Mouse (Mus musculus) CH12.LX (cell line): ENCODE data around the gene Zic4. TPM values are rescaled to one million over a fixed set of nuclear protein-coding genes. Genes with fewer than 3 reads are reported as not detected.

ENCODE experiments used
- DNase-seq: peaks from one replicate; pipeline ENCODE4 v3.0.0-alpha.2; 2013; ENCODE audit errors: extremely low read depth
- H3K27ac ChIP-seq: 2 replicates; pipeline ENCODE4 v1.5.1; 2012; ENCODE audit warnings: low read depth, mild to moderate bottlenecking, control low read depth, moderate library complexity; ENCODE audit not compliant: insufficient read depth
- H3K27me3 ChIP-seq: replicated peaks from 2 replicates; pipeline ENCODE3; 2012; ENCODE audit warnings: inconsistent platforms
- H3K36me3 ChIP-seq, 2 experiments: replicated peaks in 1 of 2; 2 replicates each; pipeline versions ENCODE3 to v1.6.1; 2012; ENCODE audit warnings: inconsistent platforms in 1 of 2, low read length in 1 of 2, mild to moderate bottlenecking in 1 of 2, mixed read lengths in 1 of 2, moderate library complexity in 1 of 2; ENCODE audit not compliant: control insufficient read depth in 1 of 2, insufficient read depth in 1 of 2
- H3K4me1 ChIP-seq, 2 experiments: 2 replicates each; pipeline ENCODE4 v1.6.1; 2012; ENCODE audit warnings: inconsistent platforms in 1 of 2, moderate library complexity in 1 of 2; ENCODE audit not compliant: insufficient read depth in 2 of 2, control insufficient read depth in 1 of 2
- H3K4me2 ChIP-seq: 2 replicates; pipeline ENCODE4 v1.6.1; 2012; ENCODE audit warnings: low read depth, mild to moderate bottlenecking, control low read depth; ENCODE audit not compliant: poor library complexity, insufficient read depth, severe bottlenecking
- H3K4me3 ChIP-seq, 3 experiments: fragments of 150-350 bp in 1 of 3; sonication (generic) in 1 of 3; replicated peaks in 1 of 3; 2 replicates each; pipeline versions ENCODE3 to v1.5.1; 2011 to 2012; ENCODE audit warnings: low read depth in 2 of 3, low read length in 2 of 3, mild to moderate bottlenecking in 2 of 3, moderate library complexity in 2 of 3, control low read depth in 1 of 3, improper control_type of control experiment in 1 of 3, inconsistent platforms in 1 of 3, mixed read lengths in 1 of 3; ENCODE audit not compliant: poor library complexity in 1 of 3
- H3K79me2 ChIP-seq: replicated peaks from 2 replicates; pipeline ENCODE4 v1.6.1; 2012; ENCODE audit warnings: mild to moderate bottlenecking, moderate library complexity; ENCODE audit not compliant: control insufficient read depth, poor library complexity, insufficient read depth, severe bottlenecking; ENCODE audit errors: extremely low read depth
- H3K9ac ChIP-seq: 2 replicates; pipeline ENCODE4 v1.6.1; 2012; ENCODE audit warnings: low read depth, mild to moderate bottlenecking, control low read depth, moderate library complexity; ENCODE audit not compliant: insufficient read depth
- H3K9me3 ChIP-seq: replicated peaks from 2 replicates; pipeline ENCODE3; 2012; ENCODE audit warnings: low read length, inconsistent platforms, mixed read lengths
- BHLHE40 ChIP-seq: IDR thresholded peaks from 2 replicates; pipeline ENCODE4 v1.6.1; 2011; ENCODE audit warnings: mild to moderate bottlenecking, low read depth, low read length, improper control_type of control experiment
- CHD2 ChIP-seq: IDR thresholded peaks from 2 replicates; pipeline ENCODE4 v1.6.1; 2011; ENCODE audit warnings: low read length, improper control_type of control experiment
- EP300 ChIP-seq: IDR thresholded peaks from 2 replicates; pipeline ENCODE4 v1.6.1; 2011; ENCODE audit warnings: low read length, improper control_type of control experiment
- GABPA ChIP-seq: IDR thresholded peaks from 2 replicates; pipeline ENCODE4 v1.6.1; 2012; ENCODE audit warnings: low read depth, low read length, improper control_type of control experiment, inconsistent platforms; ENCODE audit not compliant: insufficient replicate concordance
- HCFC1 ChIP-seq: IDR thresholded peaks from 2 replicates; pipeline ENCODE4 v1.6.1; 2012; ENCODE audit warnings: low read depth, mild to moderate bottlenecking, inconsistent platforms, low read length, improper control_type of control experiment
- JUN ChIP-seq: IDR thresholded peaks from 2 replicates; pipeline ENCODE4 v1.6.1; 2011; ENCODE audit warnings: low read depth, mild to moderate bottlenecking, low read length, improper control_type of control experiment, moderate library complexity; ENCODE audit not compliant: insufficient read depth
- JUND ChIP-seq: conservative IDR thresholded peaks from 2 replicates; pipeline ENCODE4 v1.6.1; 2011; ENCODE audit warnings: low read depth, low read length, improper control_type of control experiment
- MAFK ChIP-seq: IDR thresholded peaks from 2 replicates; pipeline ENCODE4 v1.6.1; 2011; ENCODE audit warnings: low read length, improper control_type of control experiment; ENCODE audit not compliant: insufficient replicate concordance
- MAX ChIP-seq: IDR thresholded peaks from 2 replicates; pipeline ENCODE4 v1.6.1; 2011; ENCODE audit warnings: low read length, improper control_type of control experiment
- MAZ ChIP-seq: IDR thresholded peaks from 2 replicates; pipeline ENCODE4 v1.6.1; 2012; ENCODE audit warnings: low read depth, mild to moderate bottlenecking, inconsistent platforms, low read length, improper control_type of control experiment, moderate library complexity
- MXI1 ChIP-seq: IDR thresholded peaks from 2 replicates; pipeline ENCODE4 v1.6.1; 2011; ENCODE audit warnings: mild to moderate bottlenecking, low read depth, low read length, improper control_type of control experiment
- MYC ChIP-seq: IDR thresholded peaks from 2 replicates; pipeline ENCODE4 v1.6.1; 2011; ENCODE audit warnings: low read depth, mild to moderate bottlenecking, improper control_type of control experiment, low read length
- NELFE ChIP-seq: IDR thresholded peaks from 2 replicates; pipeline ENCODE4 v1.6.1; 2011; ENCODE audit warnings: low read depth, low read length, improper control_type of control experiment
- NRF1 ChIP-seq: IDR thresholded peaks from 2 replicates; pipeline ENCODE4 v1.6.1; 2014; ENCODE audit warnings: low read depth, mild to moderate bottlenecking, inconsistent platforms, low read length, improper control_type of control experiment, moderate library complexity
- PAX5 ChIP-seq: IDR thresholded peaks from 2 replicates; pipeline ENCODE4 v1.6.1; 2012; ENCODE audit warnings: low read length, inconsistent platforms, mixed read lengths
- POLR2A ChIP-seq: IDR thresholded peaks from 2 replicates; pipeline ENCODE4 v1.6.1; 2011; ENCODE audit warnings: low read depth, mild to moderate bottlenecking, improper control_type of control experiment, low read length
- RAD21 ChIP-seq: IDR thresholded peaks from 2 replicates; pipeline ENCODE4 v1.6.1; 2011; ENCODE audit warnings: low read depth, mild to moderate bottlenecking, low read length, improper control_type of control experiment, moderate library complexity
- RCOR1 ChIP-seq: conservative IDR thresholded peaks from 2 replicates; pipeline ENCODE4 v1.6.1; 2012; ENCODE audit warnings: low read depth, mild to moderate bottlenecking, inconsistent platforms, low read length, improper control_type of control experiment
- SIN3A ChIP-seq: IDR thresholded peaks from 2 replicates; pipeline ENCODE4 v1.6.1; 2012; ENCODE audit warnings: low read length, improper control_type of control experiment, inconsistent platforms
- UBTF ChIP-seq: IDR thresholded peaks from 2 replicates; pipeline ENCODE4 v1.6.1; 2012; ENCODE audit warnings: low read depth, mild to moderate bottlenecking, inconsistent platforms, low read length, improper control_type of control experiment, moderate library complexity
- USF1 ChIP-seq: IDR thresholded peaks from 2 replicates; pipeline ENCODE4 v1.6.1; 2014; ENCODE audit warnings: low read depth, mild to moderate bottlenecking, inconsistent platforms, low read length, improper control_type of control experiment
- USF2 ChIP-seq: conservative IDR thresholded peaks from 2 replicates; pipeline ENCODE4 v1.6.1; 2011; ENCODE audit warnings: low read depth, low read length, improper control_type of control experiment
- ZMIZ1 ChIP-seq: IDR thresholded peaks from 2 replicates; pipeline ENCODE4 v1.6.1; 2012; ENCODE audit warnings: low read depth, mild to moderate bottlenecking, inconsistent platforms, low read length, improper control_type of control experiment
- ZNF384 ChIP-seq: IDR thresholded peaks from 2 replicates; pipeline ENCODE4 v1.6.1; 2012; ENCODE audit warnings: low read depth, low read length, improper control_type of control experiment, inconsistent platforms
- dilution Hi-C: fragments of 300-500 bp; cut with MboI; formaldehyde crosslinking; loops from 2 replicates; pipeline ENCODE4 v1.14.3; 2020; ENCODE audit warnings: low sequenced_read_pairs; ENCODE audit not compliant: extremely low pct_unique_long_range_greater_than_20kb, extremely low pct_ligation_motif_present
- in situ Hi-C: fragments of 300-500 bp; cut with MboI; formaldehyde crosslinking; loops from 3 replicates; pipeline ENCODE4 v1.14.3; 2019; ENCODE audit warnings: low sequenced_read_pairs, low pct_ligation_motif_present, low pct_unique_long_range_greater_than_20kb, mixed read lengths
- polyA plus RNA-seq: library from polyadenylated mRNA; unstranded; fragments of >175 nt; gene quantifications from 2 replicates; pipeline ENCODE4 v1.2.1, GENCODE M21; 2012; ENCODE audit warnings: low read depth; ENCODE audit not compliant: insufficient read length
- total RNA-seq, 2 experiments: library from RNA; depleted of rRNA; stranded (reverse); fragments of 300-350 nt in 1 of 2; fragments of >200 nt in 1 of 2; gene quantifications; 2 replicates each; pipeline ENCODE4 v1.2.3; 2012 to 2014

Gene Zic4
- total and polyA plus RNA-seq, 3 experiments: not detected

DNA sequence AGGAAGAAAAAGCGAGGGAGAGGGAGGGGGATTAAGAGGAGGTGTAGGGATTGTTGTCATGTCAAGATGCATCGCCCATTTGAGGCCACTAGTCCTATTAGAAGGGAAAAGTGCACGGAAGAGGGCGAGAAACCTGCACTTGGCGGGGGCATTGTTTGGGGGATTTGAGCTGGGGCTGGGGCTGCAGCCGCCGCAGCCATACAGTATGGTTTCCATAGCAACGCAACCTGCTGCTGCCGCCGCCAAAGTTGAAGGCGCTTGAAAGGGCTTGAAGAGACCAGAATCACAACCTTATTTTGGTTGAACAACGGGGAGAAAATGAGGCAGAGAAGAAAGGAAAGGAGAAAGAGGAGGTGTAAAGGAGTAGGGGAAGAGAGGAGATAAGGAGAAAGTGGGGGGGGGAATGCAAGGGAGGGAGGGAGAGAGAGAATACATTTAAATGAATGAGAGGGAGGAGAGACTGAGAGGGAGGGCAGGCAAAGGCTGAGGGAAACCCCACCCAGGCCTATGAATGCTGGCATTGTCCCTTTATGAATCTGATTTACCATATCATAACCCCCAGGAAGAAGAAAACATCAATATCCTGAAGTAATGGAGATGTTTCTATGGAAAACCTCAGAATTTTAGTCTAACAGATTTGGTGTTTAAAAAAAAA is 51.9 kb downstream of the Zic4 start:
- no peaks in the 10 kb centered on the region for H3K36me3 ChIP-seq
- H3K9ac ChIP-seq: no peak overlapping the region
- no peak for DNase-seq
- no peaks in the 10 kb centered on the region for H3K4me1 ChIP-seq
- TF ChIP-seq CHD2 (no peak), USF1 (no peak), MXI1 (no peak), JUND (no peak), MAFK (no peak), MAX (no peak), ZNF384 (no peak), GABPA (no peak), NELFE (no peak), SIN3A (no peak), USF2 (no peak), JUN (no peak), RAD21 (no peak), ZMIZ1 (no peak), EP300 (no peak), MYC (no peak), PAX5 (no peak)
- no peak overlapping the region for H3K4me2 ChIP-seq
- H3K9me3 ChIP-seq: peaks cover 32% of the 10 kb centered on the region
- in situ Hi-C loops (no loop called here), dilution Hi-C loops (no loop called here)
- no peak overlapping the region for H3K27ac ChIP-seq
- no peak overlapping the region for H3K4me3 ChIP-seq
- no peaks in the 10 kb centered on the region for H3K27me3 ChIP-seq
- no peaks in the 10 kb centered on the region for H3K79me2 ChIP-seq

DNA sequence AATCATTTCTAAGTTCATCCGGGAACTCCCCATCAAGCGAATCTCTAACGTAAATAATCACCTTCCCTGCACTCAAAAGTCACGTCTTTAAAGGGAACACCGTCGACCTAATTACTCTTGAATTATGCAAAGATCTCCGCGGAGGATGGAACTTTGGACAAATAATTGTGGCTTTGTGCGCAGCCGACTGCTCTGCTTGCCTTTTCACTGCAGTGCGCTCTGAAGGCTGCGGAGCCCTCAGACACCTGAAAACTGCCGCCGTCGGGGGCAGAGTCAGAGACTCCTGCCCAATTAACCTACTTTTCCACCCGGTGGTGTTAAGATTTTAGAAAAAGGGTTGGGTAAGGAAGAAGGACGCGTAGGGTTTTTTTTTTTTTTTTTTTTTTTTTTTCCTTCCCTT is 58.2 kb downstream of the Zic4 start:
- H3K27me3 ChIP-seq: no peaks in the 10 kb centered on the region
- no peak overlapping the region for H3K4me2 ChIP-seq
- no peak overlapping the region for H3K4me3 ChIP-seq
- H3K9me3 ChIP-seq: peaks cover 21% of the 10 kb centered on the region
- DNase-seq: no peak
- H3K79me2 ChIP-seq: no peaks in the 10 kb centered on the region
- in situ Hi-C loops (no loop called here), dilution Hi-C loops (no loop called here)
- no peak overlapping the region for H3K9ac ChIP-seq
- H3K4me1 ChIP-seq: no peaks in the 10 kb centered on the region
- H3K27ac ChIP-seq: no peak overlapping the region
- no peaks in the 10 kb centered on the region for H3K36me3 ChIP-seq
- TF ChIP-seq GABPA (no peak), HCFC1 (no peak), NRF1 (no peak), PAX5 (no peak), POLR2A (no peak), RAD21 (no peak), MAZ (no peak), BHLHE40 (no peak), UBTF (no peak), MAFK (no peak), RCOR1 (no peak), EP300 (no peak)

Other genes starting within 250 kb of the Zic4 start
- gene Zic1, start 3.4 kb downstream of the Zic4 start, total RNA-seq (2012; rRNA removed): not detected in 2 replicates
- gene Zic1, start 3.4 kb downstream of the Zic4 start, total RNA-seq (2014; rRNA removed): not detected in 2 replicates
- not detected in 2 replicates for gene Zic1, start 3.4 kb downstream of the Zic4 start, polyA plus RNA-seq